Mouse (Mus musculus) frontal cortex, postnatal 25 days (tissue): ENCODE data around the gene Epas1.

Experiments
- DNase-seq, 2 experiments: peaks; one replicate each; pipeline ENCODE4 v3.0.0; 2022; ENCODE audit warnings: low spot score in 2 of 2

Gene Epas1

DNA sequence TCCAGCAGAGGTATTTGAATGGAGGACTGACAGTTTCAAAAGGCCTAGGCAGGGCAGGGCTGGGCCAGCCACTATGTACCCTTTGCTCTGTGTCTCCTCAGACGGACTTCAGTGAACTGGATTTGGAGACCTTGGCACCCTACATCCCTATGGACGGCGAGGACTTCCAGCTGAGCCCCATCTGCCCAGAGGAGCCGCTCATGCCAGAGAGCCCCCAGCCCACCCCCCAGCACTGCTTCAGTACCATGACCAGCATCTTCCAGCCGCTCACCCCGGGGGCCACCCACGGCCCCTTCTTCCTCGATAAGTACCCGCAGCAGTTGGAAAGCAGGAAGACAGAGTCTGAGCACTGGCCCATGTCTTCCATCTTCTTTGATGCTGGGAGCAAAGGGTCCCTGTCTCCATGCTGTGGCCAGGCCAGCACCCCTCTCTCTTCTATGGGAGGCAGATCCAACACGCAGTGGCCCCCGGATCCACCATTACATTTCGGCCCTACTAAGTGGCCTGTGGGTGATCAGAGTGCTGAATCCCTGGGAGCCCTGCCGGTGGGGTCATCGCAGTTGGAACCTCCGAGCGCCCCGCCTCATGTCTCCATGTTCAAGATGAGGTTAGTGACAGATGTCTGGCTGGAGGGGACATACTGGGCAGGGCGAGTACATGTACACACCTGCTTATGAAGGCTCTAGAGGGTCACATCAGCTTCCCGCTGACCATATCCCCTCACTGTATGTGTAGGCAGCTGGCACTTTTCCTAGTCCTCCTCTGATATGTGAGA is 74.1 kb downstream of the Epas1 start:
- no peak for DNase-seq

DNA sequence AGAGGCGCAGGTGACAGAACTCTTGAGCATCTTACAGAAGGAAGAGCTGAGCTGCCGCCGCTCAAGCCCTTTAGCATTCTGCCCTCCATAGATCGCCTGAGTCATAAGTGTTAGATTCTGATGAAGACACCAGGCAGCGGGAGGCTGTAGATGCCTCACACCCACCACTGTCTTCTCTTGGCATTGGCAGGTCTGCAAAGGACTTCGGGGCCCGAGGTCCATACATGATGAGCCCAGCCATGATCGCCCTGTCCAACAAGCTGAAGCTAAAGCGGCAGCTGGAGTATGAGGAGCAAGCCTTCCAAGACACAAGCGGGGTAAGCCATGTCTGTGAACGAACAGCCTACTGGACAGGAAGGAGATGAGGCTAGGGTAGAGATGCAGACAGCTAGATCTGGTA is 75.0 kb downstream of the Epas1 start:
- DNase-seq: no peak

DNA sequence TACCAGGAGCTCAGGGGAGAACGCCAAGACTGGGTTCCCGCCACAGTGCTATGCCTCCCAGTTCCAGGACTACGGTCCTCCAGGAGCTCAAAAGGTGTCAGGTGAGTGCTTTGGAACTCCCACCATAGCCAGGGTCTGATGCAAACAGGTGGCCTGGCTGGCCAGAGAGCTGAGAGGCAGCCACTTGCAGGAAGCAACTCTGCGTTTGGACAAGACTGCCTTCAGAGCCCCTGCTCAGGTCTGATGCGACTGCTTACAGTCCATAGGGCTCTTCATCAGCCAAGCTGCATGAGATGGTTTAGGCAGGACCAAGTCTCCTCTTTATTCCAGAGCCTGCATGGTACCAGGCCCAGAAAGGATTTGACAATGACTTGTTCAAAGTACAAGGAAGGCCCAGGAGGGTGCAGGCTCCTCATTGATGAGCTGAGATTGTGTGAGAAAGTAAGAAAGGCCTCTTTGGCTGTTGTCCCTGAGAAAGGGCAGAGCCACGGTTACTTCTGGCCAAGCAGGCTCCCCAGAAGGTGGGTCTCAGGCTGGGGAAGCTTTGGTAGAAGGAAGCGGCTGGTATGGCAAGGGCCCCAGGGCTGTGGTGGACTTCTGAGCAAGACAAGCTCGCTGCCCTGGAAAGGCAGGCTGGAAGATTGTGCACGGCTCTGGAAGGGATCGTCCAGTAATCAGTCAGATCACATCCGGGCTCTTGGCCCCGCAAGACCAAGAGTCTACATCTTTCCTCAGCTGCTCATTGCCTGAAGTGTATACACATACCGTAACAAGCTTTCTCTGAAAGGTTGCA is 76.1 kb downstream of the Epas1 start:
- DNase-seq: no peak

DNA sequence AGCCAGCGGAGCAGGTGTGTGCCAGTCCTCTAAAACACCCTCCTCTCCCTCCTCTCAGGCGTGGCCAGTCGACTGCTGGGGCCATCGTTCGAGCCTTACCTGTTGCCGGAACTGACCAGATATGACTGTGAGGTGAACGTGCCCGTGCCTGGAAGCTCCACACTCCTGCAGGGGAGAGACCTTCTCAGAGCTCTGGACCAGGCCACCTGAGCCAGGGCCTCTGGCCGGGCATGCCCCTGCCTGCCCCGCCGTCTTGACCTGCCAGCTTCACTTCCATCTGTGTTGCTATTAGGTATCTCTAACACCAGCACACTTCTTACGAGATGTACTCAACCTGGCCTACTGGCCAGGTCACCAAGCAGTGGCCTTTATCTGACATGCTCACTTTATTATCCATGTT is 77.4 kb downstream of the Epas1 start:
- DNase-seq: no peak

DNA sequence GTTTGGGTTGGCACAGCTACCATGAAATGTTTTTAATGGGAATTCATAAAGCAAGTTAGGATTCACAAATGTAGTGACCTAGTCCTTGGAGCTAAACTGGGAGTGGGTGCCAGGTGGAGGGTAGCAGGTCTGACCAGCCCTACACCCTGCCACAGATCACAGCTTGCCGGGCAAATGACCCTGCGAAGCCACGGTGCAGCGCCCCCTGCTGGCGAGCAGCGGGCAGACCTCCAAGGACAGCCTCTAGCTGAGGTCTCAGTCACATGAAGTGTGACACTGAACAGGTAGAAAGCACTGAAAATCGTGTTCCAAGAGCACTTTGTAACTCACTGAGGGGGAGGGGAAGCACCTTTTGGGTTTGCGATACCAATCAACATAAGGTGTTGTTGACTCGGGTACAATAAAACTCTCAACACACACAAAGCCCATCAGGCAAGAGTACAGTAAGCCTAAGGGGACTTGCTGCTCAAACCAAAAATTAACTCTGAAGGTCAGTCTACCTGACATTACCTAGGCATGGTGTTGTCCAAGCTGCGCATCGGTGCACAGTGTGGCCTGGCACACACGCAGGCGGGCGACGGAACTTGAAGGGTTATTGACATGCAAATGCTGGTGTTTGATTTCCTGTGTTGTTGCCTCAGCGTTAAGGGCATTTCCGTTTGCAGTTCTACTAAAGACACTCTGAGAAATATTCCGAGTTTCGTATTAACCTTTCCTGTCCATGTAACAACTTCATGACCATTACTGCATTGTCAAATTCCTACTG is 79.2 kb downstream of the Epas1 start:
- DNase-seq: no peak

DNA sequence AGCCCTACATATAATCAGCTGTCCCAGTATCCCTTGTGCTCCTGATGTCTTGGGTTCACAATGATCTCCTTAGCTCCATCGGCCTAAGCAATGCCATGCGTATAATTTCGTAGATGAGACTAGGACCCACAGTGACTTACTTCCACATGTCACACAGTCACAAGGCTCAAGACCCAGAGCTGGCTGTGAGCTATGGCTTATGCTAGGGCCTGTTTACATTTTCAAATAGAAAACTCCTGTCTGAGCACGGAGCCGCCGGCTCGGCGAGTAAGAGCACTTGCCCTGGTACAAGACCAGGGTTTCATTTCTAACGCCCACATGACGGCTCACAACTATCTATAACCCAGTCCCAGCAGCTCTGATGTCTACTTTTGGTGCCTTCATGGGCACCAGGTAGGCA is 80.4 kb downstream of the Epas1 start:
- DNase-seq: no peak

DNA sequence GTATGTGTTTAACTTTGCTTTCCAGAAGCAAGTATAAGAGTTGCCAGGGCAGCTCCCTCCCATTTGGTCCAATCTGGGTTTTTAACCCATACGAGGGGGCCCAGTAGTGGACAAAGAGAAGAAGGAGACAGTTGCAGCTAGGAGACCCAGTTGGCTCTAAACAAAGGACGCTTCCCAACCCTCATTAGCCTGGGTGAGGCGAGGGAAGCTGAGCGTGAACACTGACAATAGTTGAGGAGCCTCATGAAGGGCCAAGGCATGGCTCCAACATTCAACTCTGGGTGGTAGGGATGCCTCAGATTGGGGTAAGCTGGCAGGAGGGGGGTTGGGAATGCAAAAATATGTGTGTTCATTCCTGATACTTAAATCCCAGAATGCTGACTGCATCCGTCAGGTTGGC is 85.8 kb downstream of the Epas1 start:
- no peak for DNase-seq

DNA sequence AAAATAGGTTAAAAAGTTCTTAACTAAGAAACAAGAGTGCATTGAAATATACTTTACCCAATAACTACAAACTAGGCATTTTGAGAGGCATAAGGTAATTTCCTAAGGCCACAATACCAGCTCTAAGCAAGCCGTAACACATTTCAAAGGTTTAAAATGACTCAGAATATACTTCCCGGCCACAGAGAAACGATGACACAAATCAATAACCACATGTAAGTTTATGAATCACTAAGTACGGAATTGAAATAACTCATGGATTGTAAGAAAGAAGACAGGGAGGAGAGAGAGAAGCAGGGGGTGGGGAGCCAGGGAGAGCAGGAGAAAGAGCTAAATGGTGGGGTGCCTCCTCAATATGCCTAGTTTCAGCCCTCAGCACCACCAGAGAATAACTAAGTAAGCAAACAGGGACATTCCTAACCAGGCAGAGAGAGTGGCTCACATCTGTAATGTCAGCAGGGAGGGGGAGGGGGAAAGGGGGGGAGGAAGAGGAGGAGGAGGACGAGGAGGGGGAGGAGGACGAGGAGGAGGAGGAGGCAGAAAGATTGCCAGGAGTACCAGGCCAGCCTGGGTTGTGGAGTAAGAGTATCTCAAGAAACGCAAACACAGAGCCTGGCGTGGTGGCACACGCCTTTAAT is 97.3 kb downstream of the Epas1 start:
- no peak for DNase-seq

DNA sequence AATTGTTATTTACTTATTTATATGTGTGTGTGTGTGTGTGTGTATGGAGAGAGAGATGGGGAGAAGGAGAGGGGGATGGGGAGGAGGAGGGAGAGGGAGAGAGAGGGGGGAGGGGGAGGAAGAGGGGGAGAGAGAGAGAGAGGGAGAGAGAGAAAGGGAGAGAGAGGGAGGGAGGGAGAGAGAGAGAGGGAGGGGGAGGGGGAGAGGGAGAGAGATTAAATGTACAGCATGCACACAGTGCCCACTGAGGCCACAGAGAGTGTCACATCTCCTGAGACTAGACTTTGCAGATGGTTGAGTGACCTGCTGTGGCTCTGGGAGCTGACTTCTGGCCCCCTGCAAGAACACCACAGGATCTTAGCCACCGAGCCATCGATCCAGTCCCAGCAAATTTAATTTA is 98.3 kb downstream of the Epas1 start:
- DNase-seq: no peak

DNA sequence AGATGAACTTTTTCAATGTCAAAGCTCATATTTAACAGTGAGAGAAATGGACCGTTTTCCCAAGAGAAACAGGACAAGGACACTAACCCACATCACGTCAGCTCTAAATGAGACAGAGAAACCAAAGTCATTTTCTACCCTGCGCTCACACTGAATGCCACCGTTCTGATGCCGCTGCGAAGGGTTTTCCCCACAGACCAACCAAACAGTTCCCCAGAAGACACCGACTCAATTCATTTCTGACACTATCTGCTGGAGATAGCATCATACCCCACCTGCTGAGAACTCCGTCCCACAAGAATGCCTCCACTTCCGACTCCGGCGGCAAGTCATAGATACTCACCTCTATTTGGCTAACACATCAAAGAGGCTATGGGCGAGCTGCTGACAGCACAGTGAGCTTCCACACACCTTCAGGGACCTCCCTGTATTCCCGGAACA is 99.1 kb downstream of the Epas1 start:
- DNase-seq: no peak

DNA sequence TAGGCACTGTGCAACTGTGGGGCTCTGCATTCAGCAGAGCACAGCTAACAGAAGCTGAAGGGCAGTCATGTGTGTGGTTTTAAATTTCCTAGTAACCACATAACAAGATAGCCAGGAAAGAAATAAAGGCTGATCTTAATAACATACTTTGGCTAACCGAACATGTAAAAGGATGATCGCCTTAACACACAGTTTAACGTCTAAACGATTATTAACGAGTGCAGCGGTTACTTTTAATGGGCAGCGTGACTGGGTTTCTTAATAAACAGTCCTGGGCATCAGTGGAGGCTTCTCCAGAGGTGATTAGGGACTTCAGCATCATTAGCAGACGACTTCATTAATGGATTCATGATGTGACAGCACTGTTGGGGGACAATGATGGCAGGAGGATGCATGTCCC is 117.1 kb downstream of the Epas1 start:
- no peak for DNase-seq

DNA sequence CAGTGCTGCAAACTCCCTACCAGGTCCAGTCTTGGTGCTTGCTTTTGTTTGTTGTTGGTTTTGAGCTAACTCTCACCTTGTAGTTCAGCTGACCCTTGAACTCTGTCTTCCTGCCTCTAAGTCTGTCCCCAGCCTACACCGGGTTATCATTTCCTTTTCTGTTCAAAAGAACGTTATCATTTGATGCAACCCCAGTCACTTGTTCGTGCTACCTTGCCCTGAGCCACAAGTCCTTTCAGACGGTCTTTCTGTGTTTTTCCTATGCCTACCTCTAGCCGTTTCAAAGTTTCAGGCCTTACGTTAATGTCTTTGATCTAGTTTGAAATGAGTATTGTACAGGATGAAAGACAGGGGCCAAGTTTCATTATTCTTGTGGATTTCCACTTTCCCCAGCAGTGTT is 119.1 kb downstream of the Epas1 start:
- DNase-seq: no peak

DNA sequence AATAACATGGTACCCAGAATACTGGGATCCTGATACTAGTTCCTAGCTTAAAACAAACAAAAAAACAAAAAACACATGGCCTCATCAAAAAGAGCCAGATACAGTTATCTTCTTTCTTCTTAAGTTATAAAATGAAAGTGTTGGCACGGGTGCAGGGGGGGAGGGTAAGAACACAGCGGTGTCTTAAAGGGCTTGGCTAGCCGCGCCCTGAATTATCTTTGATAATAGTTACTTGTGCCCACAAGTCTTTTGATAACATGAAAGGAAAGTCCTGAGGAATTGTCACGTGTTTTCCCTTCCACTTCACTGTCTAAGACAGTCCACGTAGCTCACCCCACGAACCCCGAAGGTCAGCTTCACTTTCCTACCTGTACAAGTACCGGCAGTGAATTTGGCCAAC is 123.4 kb downstream of the Epas1 start:
- DNase-seq: no peak

DNA sequence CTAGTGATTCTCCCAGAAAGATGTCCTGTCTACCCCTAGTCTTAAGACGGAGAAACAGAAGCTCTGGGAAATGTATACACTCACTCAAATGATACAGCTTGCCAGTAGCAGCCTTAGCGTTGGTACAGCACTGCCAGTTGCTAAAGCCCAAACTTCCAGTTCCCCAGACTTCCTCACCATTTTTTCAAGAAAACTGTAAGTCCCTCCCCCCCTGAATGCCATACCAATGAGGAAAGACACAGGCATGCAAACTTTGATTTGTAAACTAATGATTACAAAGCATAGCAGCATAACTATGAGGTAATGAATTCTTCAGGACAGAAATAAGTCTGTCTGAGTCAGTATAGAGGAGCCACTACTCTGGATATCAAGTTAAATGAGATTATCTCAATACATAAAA is 124.2 kb downstream of the Epas1 start:
- no peak for DNase-seq

DNA sequence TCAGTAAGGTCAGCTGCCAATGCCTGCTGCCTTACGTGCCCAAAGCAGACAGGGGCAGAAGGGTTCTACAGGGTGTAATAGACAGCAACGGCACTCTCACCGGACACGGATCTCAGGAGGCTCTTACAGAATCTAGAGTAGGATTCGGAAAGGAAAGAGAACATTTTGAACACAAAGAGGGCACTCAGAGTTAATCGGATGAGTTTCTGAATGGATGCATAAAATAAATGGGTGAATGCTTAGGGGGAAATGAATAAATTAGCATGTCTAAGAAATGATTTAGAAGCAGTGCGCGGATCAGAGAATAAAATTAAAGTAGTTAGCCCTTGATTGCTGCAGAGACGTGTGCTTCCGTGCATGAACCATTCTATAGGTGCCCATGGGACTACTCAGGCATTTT is 126.6 kb downstream of the Epas1 start:
- DNase-seq: no peak

DNA sequence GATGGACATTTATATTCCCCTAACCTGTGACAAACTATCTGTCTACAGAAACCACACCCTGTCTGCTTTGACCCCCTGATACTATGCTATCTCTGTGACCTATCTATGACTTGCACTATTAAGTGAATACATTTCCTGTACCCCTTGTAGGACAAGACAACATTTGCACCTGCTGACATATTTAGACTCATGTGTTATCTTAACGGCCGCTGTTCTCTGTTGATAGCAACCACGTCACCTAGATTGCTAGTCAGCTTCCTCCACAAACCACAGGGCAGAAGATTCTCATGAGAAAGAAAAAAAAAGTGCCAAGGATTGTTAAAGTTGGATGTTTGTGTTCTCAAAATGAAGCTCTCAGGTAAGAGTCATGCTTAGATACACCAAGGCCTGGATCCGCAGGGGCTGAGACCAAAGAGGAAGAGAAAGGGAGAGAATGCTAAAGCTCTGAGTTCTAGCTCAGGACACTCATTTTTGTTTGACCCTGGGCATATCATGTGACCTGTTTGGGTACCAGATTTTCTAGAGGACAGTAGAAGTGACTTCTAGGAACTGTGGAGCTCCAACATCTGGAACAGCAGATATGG is 127.1 kb downstream of the Epas1 start:
- no peak for DNase-seq
